Mouse (Mus musculus): ENCODE data around the gene Hmgb4. TPM values are rescaled to one million over a fixed set of nuclear protein-coding genes. Genes with fewer than 3 reads are reported as not detected.

Hmgb4 gene
- polyA plus RNA-seq, 2 experiments: not detected

GRCm38 (mm10) chr4:128275586-128275985, 14.8 kb upstream of the Hmgb4 start:
- TF ChIP-seq EP300 (IDR thresholded peaks at IDR 0.05; ENCODE audit: low read depth) (no peak), CTCF (IDR thresholded peaks at IDR 0.05; ENCODE audit: low read depth) (no peak)
- ATAC-seq (ENCODE audit: insufficient read depth) (no peak), DNase-seq (ENCODE audit: low read depth in 3 of 3, low spot score in 3 of 3) (no peak)
- Histone ChIP-seq H3K9me3 (ENCODE audit: control insufficient read depth, low read length) (no peaks in the 10 kb centered on the region), H3K36me3 (replicated peaks; ENCODE audit: control insufficient read depth, insufficient read depth, low read depth) (no peaks in the 10 kb centered on the region), H3K4me3 (ENCODE audit: insufficient read depth in 1 of 2, low read depth in 2 of 2, low read length in 2 of 2) (no peak overlapping the region), H3K9ac (replicated peaks) (no peak overlapping the region), H3K27ac (no peak overlapping the region), H3K27me3 (ENCODE audit: control insufficient read depth, insufficient read depth, low read length) (no peaks in the 10 kb centered on the region), H3K4me1 (replicated peaks; ENCODE audit: control insufficient read depth in 2 of 2, insufficient read depth in 2 of 2, low read length in 1 of 2) (no peaks in the 10 kb centered on the region), H3K4me2 (ENCODE audit: low read depth) (no peak overlapping the region)
- WGBS (ENCODE audit: insufficient replicate concordance): 62% methylated on average over 6 of the region's 6 CpGs

DNA sequence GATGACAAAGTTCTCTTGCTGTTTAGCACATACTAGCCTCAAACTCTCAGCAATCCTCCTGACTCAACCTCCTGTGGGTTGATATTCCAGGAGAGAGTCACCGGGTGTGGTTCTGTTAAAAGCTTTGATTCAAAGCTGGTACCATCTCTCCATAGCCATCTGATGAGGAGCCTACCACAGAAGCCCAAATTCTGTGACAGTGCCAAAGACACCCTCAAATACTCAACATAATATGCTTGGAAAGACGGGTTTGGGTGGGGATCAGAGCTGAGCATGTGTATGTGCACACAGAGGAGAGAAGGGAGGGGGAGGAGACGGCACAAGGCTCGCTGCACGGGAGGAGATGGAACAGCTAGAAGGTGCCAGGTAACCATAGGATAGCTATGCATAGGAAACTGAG, 14.4 kb upstream of the Hmgb4 start:
- Histone ChIP-seq H3K27ac (no peak overlapping the region), H3K4me3 (ENCODE audit: insufficient read depth in 1 of 2, low read depth in 2 of 2, low read length in 2 of 2) (no peak overlapping the region), H3K27me3 (ENCODE audit: control insufficient read depth, insufficient read depth, low read length) (no peaks in the 10 kb centered on the region), H3K9me3 (ENCODE audit: control insufficient read depth, low read length) (no peaks in the 10 kb centered on the region), H3K4me2 (ENCODE audit: low read depth) (no peak overlapping the region), H3K4me1 (replicated peaks; ENCODE audit: control insufficient read depth in 2 of 2, insufficient read depth in 2 of 2, low read length in 1 of 2) (no peaks in the 10 kb centered on the region), H3K36me3 (replicated peaks; ENCODE audit: control insufficient read depth, insufficient read depth, low read depth) (no peaks in the 10 kb centered on the region), H3K9ac (replicated peaks) (no peak overlapping the region)
- TF ChIP-seq EP300 (IDR thresholded peaks at IDR 0.05; ENCODE audit: low read depth) (no peak), CTCF (IDR thresholded peaks at IDR 0.05; ENCODE audit: low read depth) (no peak)
- DNase-seq (ENCODE audit: low read depth in 3 of 3, low spot score in 3 of 3) (no peak), ATAC-seq (ENCODE audit: insufficient read depth) (no peak)
- WGBS (ENCODE audit: insufficient replicate concordance): 53% methylated on average over 5 of the region's 5 CpGs

- H3K9me3 ChIP-seq (ENCODE audit: control insufficient read depth, low read length): no peaks in the 10 kb centered on the region
- no peak for DNase-seq (ENCODE audit: low read depth in 3 of 3, low spot score in 3 of 3)
- H3K27ac ChIP-seq: no peak overlapping the region
- no peak for ATAC-seq (ENCODE audit: insufficient read depth)
- H3K36me3 ChIP-seq (replicated peaks; ENCODE audit: control insufficient read depth, insufficient read depth, low read depth): no peaks in the 10 kb centered on the region
- WGBS (ENCODE audit: insufficient replicate concordance): 62% methylated on average over 11 of the region's 11 CpGs
- no peak overlapping the region for H3K9ac ChIP-seq (replicated peaks)
- no peak overlapping the region for H3K4me3 ChIP-seq (ENCODE audit: insufficient read depth in 1 of 2, low read depth in 2 of 2, low read length in 2 of 2)
- H3K27me3 ChIP-seq (ENCODE audit: control insufficient read depth, insufficient read depth, low read length): no peaks in the 10 kb centered on the region
- no peak overlapping the region for H3K4me2 ChIP-seq (ENCODE audit: low read depth)
- TF ChIP-seq EP300 (IDR thresholded peaks at IDR 0.05; ENCODE audit: low read depth) (no peak), CTCF (IDR thresholded peaks at IDR 0.05; ENCODE audit: low read depth) (no peak)
- H3K4me1 ChIP-seq (replicated peaks; ENCODE audit: control insufficient read depth in 2 of 2, insufficient read depth in 2 of 2, low read length in 1 of 2): no peaks in the 10 kb centered on the region
Measured at GRCm38 (mm10) chr4:128273146-128273545, 12.4 kb upstream of the Hmgb4 start.

DNA sequence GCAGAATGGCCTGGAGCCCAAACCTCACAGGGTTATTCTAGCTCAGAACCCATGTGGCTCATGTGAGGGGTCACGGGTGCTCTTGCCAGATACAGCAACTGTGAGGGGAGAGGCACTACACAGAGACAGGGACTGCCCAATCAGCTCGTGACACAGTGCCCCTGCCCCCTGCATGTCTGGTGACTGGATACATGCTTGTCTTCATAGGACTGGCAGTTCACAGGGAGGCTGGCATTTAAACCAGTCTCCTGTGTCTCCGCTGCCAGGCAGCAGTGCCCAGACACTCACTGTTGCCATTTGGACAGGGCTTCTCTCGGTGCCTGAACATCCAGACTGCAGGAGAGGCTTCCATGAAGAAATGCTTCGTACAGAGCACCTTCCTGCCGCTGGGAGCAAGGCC, 11.7 kb upstream of the Hmgb4 start:
- no peak overlapping the region for H3K4me2 ChIP-seq (ENCODE audit: low read depth)
- no peaks in the 10 kb centered on the region for H3K4me1 ChIP-seq (replicated peaks; ENCODE audit: control insufficient read depth in 2 of 2, insufficient read depth in 2 of 2, low read length in 1 of 2)
- H3K27ac ChIP-seq: no peak overlapping the region
- H3K27me3 ChIP-seq (ENCODE audit: control insufficient read depth, insufficient read depth, low read length): no peaks in the 10 kb centered on the region
- H3K9me3 ChIP-seq (ENCODE audit: control insufficient read depth, low read length): no peaks in the 10 kb centered on the region
- DNase-seq (ENCODE audit: low read depth in 3 of 3, low spot score in 3 of 3) (no peak), ATAC-seq (ENCODE audit: insufficient read depth) (no peak)
- H3K36me3 ChIP-seq (replicated peaks; ENCODE audit: control insufficient read depth, insufficient read depth, low read depth): no peaks in the 10 kb centered on the region
- H3K9ac ChIP-seq (replicated peaks): no peak overlapping the region
- 47% methylated on average over 6 of the region's 6 CpGs for WGBS (ENCODE audit: insufficient replicate concordance)
- no peak for TF ChIP-seq EP300 (IDR thresholded peaks at IDR 0.05; ENCODE audit: low read depth)
- H3K4me3 ChIP-seq (ENCODE audit: insufficient read depth in 1 of 2, low read depth in 2 of 2, low read length in 2 of 2): no peak overlapping the region

GRCm38 (mm10) chr4:128270931-128271330, 10.2 kb upstream of the Hmgb4 start:
- Histone ChIP-seq H3K27me3 (ENCODE audit: control insufficient read depth, insufficient read depth, low read length) (no peaks in the 10 kb centered on the region), H3K4me1 (replicated peaks; ENCODE audit: control insufficient read depth in 2 of 2, insufficient read depth in 2 of 2, low read length in 1 of 2) (no peaks in the 10 kb centered on the region), H3K36me3 (replicated peaks; ENCODE audit: control insufficient read depth, insufficient read depth, low read depth) (no peaks in the 10 kb centered on the region), H3K4me2 (ENCODE audit: low read depth) (no peak overlapping the region), H3K9ac (replicated peaks) (no peak overlapping the region), H3K9me3 (ENCODE audit: control insufficient read depth, low read length) (no peaks in the 10 kb centered on the region; the same call in 1 of the 2 replicates), H3K4me3 (ENCODE audit: insufficient read depth in 1 of 2, low read depth in 2 of 2, low read length in 2 of 2) (no peak overlapping the region), H3K27ac (no peak overlapping the region)
- no peak for DNase-seq (ENCODE audit: low read depth in 3 of 3, low spot score in 3 of 3)
- ATAC-seq (ENCODE audit: insufficient read depth): no peak
- no peak for TF ChIP-seq EP300 (IDR thresholded peaks at IDR 0.05; ENCODE audit: low read depth)
- TF ChIP-seq CTCF (IDR thresholded peaks at IDR 0.05; ENCODE audit: low read depth): no peak
- WGBS (ENCODE audit: insufficient replicate concordance): 65% methylated on average over 19 of the region's 19 CpGs

Data from liver, embryonic 14.5 days (tissue).